Comparison of ENCODE assay signal across 27 mouse cellular contexts in genomic region chr13:48548296-48548695, GRCm38 (mm10). TPM values are rescaled to one million over a fixed set of nuclear protein-coding genes. Genes with fewer than 3 reads are reported as not detected.
A peak's percentile ranks its signal among the peaks of the same experiment; 100 is the strongest.
DNase-seq lines count a peak whose midpoint lies in the region; TF ChIP-seq lines count a peak whose summit lies in the region.
"Had no signal": no experiment of that assay in that cellular context is flagged by ENCODE, and none has a peak within 500 bp of the region (broad histone marks: within the 10 kb centered on the region; RNA-seq: fewer than 3 reads in every experiment).

No protein-coding gene starts in this region.

- peak; percentile 60 for DNase-seq in adrenal gland, adult 8-10 months
- DNase-seq in adrenal gland, postnatal 4 days (ENCODE audit: low spot score in 2 of 2) = no peak
- DNase-seq in ovary, adult 18-20 months (ENCODE audit: low spot score) = peak; percentile 33
- DNase-seq in ovary, postnatal 14 days (ENCODE audit: low spot score) = no peak
- peak; percentile 53 to 77 for DNase-seq in adrenal gland, postnatal 36 days
- DNase-seq in lung, adult 2 months = no peak
- no peak for DNase-seq in cerebellum, adult 11-12 months
- DNase-seq: cerebellum, adult 18-20 months; heart, postnatal 10 days; kidney, postnatal 4 days; layer of hippocampus, adult 9-11 months; liver, embryonic 13.5 days; lung, embryonic 14.5 days; lung, postnatal 4 days; right cerebral cortex, adult 18-20 months; thymus, postnatal 36 days had no signal

- H3K4me1 ChIP-seq in lung, adult 2 months (ENCODE audit: control insufficient read depth, insufficient read depth, low read length) = peaks cover 18% of the 10 kb centered on the region

- H3K79me2 ChIP-seq in macrophage (ENCODE audit: inconsistent target) = peaks cover 48% of the 10 kb centered on the region

- peak overlapping the region; percentile 35 for H3K27ac ChIP-seq in macrophage
- H3K27ac ChIP-seq: embryonic facial prominence, embryonic 15.5 days; forebrain, embryonic 12.5 days; heart, embryonic 10.5 days; hindbrain, postnatal 0 days; kidney, embryonic 15.5 days; limb, embryonic 13.5 days; liver, embryonic 13.5 days; midbrain, embryonic 15.5 days; neural tube, embryonic 13.5 days; stomach, embryonic 15.5 days had no signal

- WGBS in macrophage (ENCODE audit: missing documents) = 64% methylated on average over 5 of the region's 5 CpGs
- WGBS in lung, adult 2 months = 79% methylated on average over 5 of the region's 5 CpGs

- H3K4me3 ChIP-seq in macrophage (ENCODE audit: inconsistent target) = no peak overlapping the region
- no peak overlapping the region for H3K4me3 ChIP-seq in lung, adult 2 months (replicated peaks; ENCODE audit: extremely low read depth, low read depth, low read length)
- H3K4me3 ChIP-seq: embryonic facial prominence, embryonic 15.5 days; forebrain, embryonic 12.5 days; heart, embryonic 10.5 days; kidney, embryonic 15.5 days; limb, embryonic 13.5 days; liver, embryonic 13.5 days; midbrain, embryonic 15.5 days; neural tube, embryonic 13.5 days; stomach, embryonic 15.5 days had no signal

- no peaks in the 10 kb centered on the region for H3K36me3 ChIP-seq in macrophage (ENCODE audit: inconsistent target)
- H3K36me3 ChIP-seq: embryonic facial prominence, embryonic 15.5 days; forebrain, embryonic 12.5 days; heart, embryonic 10.5 days; kidney, embryonic 15.5 days; limb, embryonic 13.5 days; liver, embryonic 13.5 days; midbrain, embryonic 15.5 days; neural tube, embryonic 13.5 days; stomach, embryonic 15.5 days had no signal

- TF ChIP-seq CTCF in lung, adult 2 months (IDR thresholded peaks at IDR 0.05; ENCODE audit: insufficient read depth, low read length) = no peak

- no peak for TF ChIP-seq POLR2A in lung, adult 2 months (IDR thresholded peaks at IDR 0.05; ENCODE audit: borderline replicate concordance, extremely low read depth, low read depth, low read length)

RNA-seq across cellular contexts. Expression of gene A830005F24Rik, which starts 34.9 kb away (rescaled TPM):
- total RNA-seq in adrenal gland, adult 8-10 months (2022) = not detected
- total RNA-seq in adrenal gland, postnatal 4 days (2021) = not detected
- not detected for total RNA-seq in adrenal gland, postnatal 36 days (2021)
- 1 to 10 TPM in 1 of 26 experiments, not detected in 25; 1.0 TPM for total RNA-seq in macrophage (2018; cell fraction: chromatin; rRNA removed)
- under 1 TPM in 19 of 26 experiments, not detected in 7; 0.14 to 0.64 (median 0.37) TPM for total RNA-seq in macrophage (2018; cell fraction: cytosol; rRNA removed)
- total RNA-seq in macrophage (2018; cell fraction: nucleus; rRNA removed) = under 1 TPM in 1 of 26 experiments, not detected in 25; 0.77 TPM
- polyA plus RNA-seq in macrophage (2018) = 0.46 to 0.53 TPM in 2 of 3 replicates, not detected in the other
- polyA plus RNA-seq in lung, adult 2 months (2012; rRNA removed) = not detected in 2 replicates
- total RNA-seq: heart, postnatal 10 days had no signal
- polyA plus RNA-seq: gonadal fat pad, adult 2 months had no signal

RNA-seq across cellular contexts. Expression of gene Zfp169, which starts 35.0 kb away (rescaled TPM):
- 10 to 100 TPM; 11.3 to 13.7 (median 12.7) TPM for total RNA-seq in adrenal gland, adult 8-10 months (2022)
- 10 to 100 TPM; 11.7 to 12.0 TPM for total RNA-seq in adrenal gland, postnatal 4 days (2021)
- 10 to 100 TPM in 1 of 2 experiments, 1 to 10 TPM in 1; 5.9 to 10.0 TPM for total RNA-seq in adrenal gland, postnatal 36 days (2021)
- 10 to 100 TPM in 21 of 26 experiments, 1 to 10 TPM in 5; 4.0 to 62.0 (median 33.5) TPM for total RNA-seq in macrophage (2018; cell fraction: chromatin; rRNA removed)
- total RNA-seq in macrophage (2018; cell fraction: cytosol; rRNA removed) = 1 to 10 TPM in 24 of 26 experiments, under 1 TPM in 2; 0.81 to 8.4 (median 4.0) TPM
- total RNA-seq in macrophage (2018; cell fraction: nucleus; rRNA removed) = 10 to 100 TPM in 20 of 26 experiments, 1 to 10 TPM in 6; 3.2 to 55.9 (median 27.6) TPM
- polyA plus RNA-seq in macrophage (2018) = 3.9 to 5.8 TPM (median 5.4 TPM) in 3 replicates
- polyA plus RNA-seq in lung, adult 2 months (2012; rRNA removed) = 7.7 and 8.9 TPM in 2 replicates

Comparison
In these comparisons a context has a peak if more than half of its experiments do, and no peak if none do; other contexts are left out.
1. DNase-seq: peak in adrenal gland, adult 8-10 months (single experiment), ovary, adult 18-20 months (single experiment) and adrenal gland, postnatal 36 days (2 of 2); none in adrenal gland, postnatal 4 days (0 of 2), ovary, postnatal 14 days (single experiment), lung, adult 2 months (single experiment) and cerebellum, adult 11-12 months (single experiment).